Mouse (Mus musculus) liver, embryonic 16.5 days (tissue): ENCODE measurements around the gene H1fx. TPM values are rescaled to one million over a fixed set of nuclear protein-coding genes. Genes with fewer than 3 reads are reported as not detected.

Source experiments
- ATAC-seq: fragments of 200-750 bp; cut with Nextera tagmentation; 2 replicates; pipeline ENCODE4 v1.8.0; 2017; ENCODE audit warnings: low read depth, mild to moderate bottlenecking, moderate number of reproducible peaks, moderate library complexity
- H3K27ac ChIP-seq: fragments of 300-500 bp; sonication (generic); 2 replicates; pipeline ENCODE4 v1.5.1; 2014; ENCODE audit warnings: mild to moderate bottlenecking, low read length
- H3K27me3 ChIP-seq: fragments of 300-500 bp; sonication (generic); 2 replicates; pipeline ENCODE4 v1.6.1; 2014; ENCODE audit warnings: low read depth, low read length, mixed read lengths; ENCODE audit not compliant: control insufficient read depth, insufficient read depth
- H3K36me3 ChIP-seq: fragments of 300-500 bp; sonication (generic); 2 replicates; pipeline ENCODE4 v1.6.1; 2014; ENCODE audit warnings: mild to moderate bottlenecking; ENCODE audit not compliant: control insufficient read depth, insufficient read depth
- H3K4me1 ChIP-seq: fragments of 300-500 bp; sonication (generic); 2 replicates; pipeline ENCODE4 v1.6.1; 2014; ENCODE audit warnings: low read depth, low read length, mixed read lengths; ENCODE audit not compliant: control insufficient read depth
- H3K4me2 ChIP-seq: fragments of 300-500 bp; sonication (generic); 2 replicates; pipeline ENCODE4 v1.6.1; 2014; ENCODE audit warnings: low read depth, low read length, mixed read lengths
- H3K4me3 ChIP-seq: fragments of 300-500 bp; sonication (generic); 2 replicates; pipeline ENCODE4 v1.5.1; 2014; ENCODE audit warnings: low read depth, mild to moderate bottlenecking, low read length
- H3K9ac ChIP-seq: fragments of 300-500 bp; sonication (generic); 2 replicates; pipeline ENCODE4 v1.6.1; 2014; ENCODE audit warnings: low read depth, low read length
- H3K9me3 ChIP-seq: fragments of 300-500 bp; sonication (generic); replicated peaks from 2 replicates; pipeline ENCODE4 v1.6.1; 2016; ENCODE audit warnings: low read length; ENCODE audit not compliant: control insufficient read depth
- WGBS: fragments of 180-500 bp; shearing (Covaris S2); extraction: QIAGEN DNeasy Blood & Tissue Kit; methylation state at CpG from one replicate; pipeline ENCODE4 v1.1.7; 2014; ENCODE audit not compliant: insufficient replicate concordance; 5-methylcytosine and 5-hydroxymethylcytosine counted together
- microRNA-seq: library from miRNA; unstranded; fragments of <30 nt; microRNA quantifications from one replicate; pipeline ENCODE4, GENCODE M21; 2016
- polyA plus RNA-seq: library from polyadenylated mRNA; unstranded; fragments of >200 nt; fragmentation: Nextera tagmentation; extraction: Ambion mirVana; gene quantifications from 2 replicates; pipeline ENCODE4 v1.2.1, GENCODE M21; 2015

The H1fx gene
- polyA plus RNA-seq, 1 experiment from 2014 or later = 0.79 TPM

DNA sequence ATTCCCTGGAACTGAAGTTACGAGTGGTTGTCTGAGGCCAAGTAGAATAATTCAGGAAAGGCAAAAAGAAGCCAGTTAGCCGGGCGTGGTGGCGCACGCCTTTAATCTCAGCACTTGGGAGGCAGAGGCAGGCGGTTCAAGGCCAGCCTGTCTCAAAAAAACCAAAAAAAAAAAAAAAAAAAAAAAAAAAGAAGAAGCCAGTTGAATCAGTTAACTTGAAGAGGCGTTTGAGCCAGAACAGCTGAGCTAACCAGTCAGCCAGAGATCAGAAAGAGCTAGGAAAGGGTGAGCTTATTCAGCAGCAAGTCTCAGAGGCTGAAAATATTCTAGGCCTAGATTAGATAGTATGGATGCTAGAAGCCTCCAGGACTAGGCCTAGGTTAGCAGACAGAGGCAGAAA is 39.3 kb downstream of the H1fx start:
- Histone ChIP-seq H3K4me2 (no peak overlapping the region), H3K4me3 (no peak overlapping the region), H3K36me3 (no peaks in the 10 kb centered on the region), H3K9me3 (no peaks in the 10 kb centered on the region), H3K4me1 (no peaks in the 10 kb centered on the region), H3K9ac (no peak overlapping the region), H3K27ac (no peak overlapping the region), H3K27me3 (no peaks in the 10 kb centered on the region)
- 71% methylated on average over 7 of the region's 7 CpGs for WGBS
- ATAC-seq = no peak

- H3K4me2 ChIP-seq = no peak overlapping the region
- 75% methylated on average over 3 of the region's 3 CpGs for WGBS
- no peak overlapping the region for H3K4me3 ChIP-seq
- no peak for ATAC-seq
- H3K36me3 ChIP-seq = no peaks in the 10 kb centered on the region
- H3K4me1 ChIP-seq = no peaks in the 10 kb centered on the region
- H3K9me3 ChIP-seq = no peaks in the 10 kb centered on the region
- no peaks in the 10 kb centered on the region for H3K27me3 ChIP-seq
- no peak overlapping the region for H3K27ac ChIP-seq
- no peak overlapping the region for H3K9ac ChIP-seq
Observed at GRCm38 (mm10) chr6:87938941-87939340, 42.5 kb downstream of the H1fx start.

- H3K9ac ChIP-seq = no peak overlapping the region
- no peaks in the 10 kb centered on the region for H3K4me1 ChIP-seq
- H3K9me3 ChIP-seq = no peaks in the 10 kb centered on the region
- no peaks in the 10 kb centered on the region for H3K27me3 ChIP-seq
- H3K4me2 ChIP-seq = no peak overlapping the region
- H3K4me3 ChIP-seq = no peak overlapping the region
- peak; percentile 73 for ATAC-seq
- no peak overlapping the region for H3K27ac ChIP-seq
- WGBS = 68% methylated on average over 19 of the region's 19 CpGs
- no peaks in the 10 kb centered on the region for H3K36me3 ChIP-seq
Observed at GRCm38 (mm10) chr6:87937178-87937788, 44.2 kb downstream of the H1fx start.

GRCm38 (mm10) chr6:87935037-87935436 is 46.4 kb downstream of the H1fx start:
- 60% methylated on average over 5 of the region's 5 CpGs for WGBS
- peaks cover 3% of the 10 kb centered on the region for H3K36me3 ChIP-seq
- no peak for ATAC-seq

More at GRCm38 (mm10) chr6:87935037-87935436, 46.4 kb downstream of the H1fx start:
- Histone ChIP-seq H3K27ac (no peak overlapping the region), H3K4me2 (no peak overlapping the region), H3K9ac (no peak overlapping the region), H3K27me3 (no peaks in the 10 kb centered on the region), H3K4me1 (no peaks in the 10 kb centered on the region), H3K9me3 (no peaks in the 10 kb centered on the region), H3K4me3 (no peak overlapping the region)

Small RNA genes lying within 50 kb of the gene (microRNA-seq; reads per million reads assigned to microRNA genes)
- gene Gm47286 = 1.5 reads per million

Other genes with a start within 250 kb of the H1fx start
- gene Gp9, start 203.6 kb downstream of the H1fx start, polyA plus RNA-seq = 24.8 and 26.2 TPM in 2 replicates
- 32.4 and 34.8 TPM in 2 replicates for gene Rab43, start 169.5 kb downstream of the H1fx start, polyA plus RNA-seq
- gene Gm45140, start 145.8 kb downstream of the H1fx start, polyA plus RNA-seq = 4.5 and 4.6 TPM in 2 replicates
- 17.5 and 24.2 TPM in 2 replicates for gene Isy1, start 142.8 kb downstream of the H1fx start, polyA plus RNA-seq
- gene Cnbp, start 130.5 kb downstream of the H1fx start, polyA plus RNA-seq = 486 and 530 TPM in 2 replicates
- 58.1 and 59.3 TPM in 2 replicates for gene Copg1, start 93.8 kb downstream of the H1fx start, polyA plus RNA-seq
- gene Hmces, start 67.7 kb downstream of the H1fx start, polyA plus RNA-seq = 14.9 and 17.5 TPM in 2 replicates
- gene Rab7, start 63.6 kb upstream of the H1fx start, polyA plus RNA-seq = 112 and 113 TPM in 2 replicates
- gene Rpn1, start 102.8 kb upstream of the H1fx start, polyA plus RNA-seq = 173 and 183 TPM in 2 replicates
- gene Gata2, start 212.3 kb upstream of the H1fx start, polyA plus RNA-seq = 3.0 and 3.7 TPM in 2 replicates
- gene Dnajb8, start 240.6 kb upstream of the H1fx start, polyA plus RNA-seq = not detected in 2 replicates